Mouse (Mus musculus): ENCODE results near the gene Gm42421. TPM values are rescaled to one million over a fixed set of nuclear protein-coding genes. Genes with fewer than 3 reads are reported as not detected.

The Gm42421 gene
- polyA plus RNA-seq (2012; rRNA removed; ENCODE audit: low replicate concordance), result not detected in 2 replicates

GRCm38 (mm10) chr5:143927875-143928274 is at the start of gene Gm42421:
Gm42421 (plus strand) TSS chr5:143928175.

GRCm38 (mm10) chr5:143897635-143898330 is 30.2 kb upstream of the Gm42421 start, which contains the start of gene Ankrd61:
Ankrd61 (minus strand) TSS chr5:143897685.

GRCm38 (mm10) chr5:143909417-143910400 is 18.3 kb upstream of the Gm42421 start, which contains the start of the genes Aimp2 and Pms2:
Aimp2 (minus strand) TSS chr5:143909847.
Pms2 (plus strand) TSS chr5:143909964.

GRCm38 (mm10) chr5:143932831-143933230 is 4.9 kb downstream of the Gm42421 start, which contains the start of gene Rsph10b:
Rsph10b (plus strand) TSS chr5:143933035.

Other genes starting within 250 kb of the Gm42421 start
- gene Usp42, start 195.9 kb upstream of the Gm42421 start, polyA plus RNA-seq (2012; rRNA removed; ENCODE audit: low replicate concordance), result 4.4 and 5.0 TPM in 2 replicates
- gene Eif2ak1, start 110.4 kb upstream of the Gm42421 start, polyA plus RNA-seq (2012; rRNA removed; ENCODE audit: low replicate concordance), result 14.8 and 31.2 TPM in 2 replicates
- gene Ankrd61, start 30.5 kb upstream of the Gm42421 start, polyA plus RNA-seq (2012; rRNA removed; ENCODE audit: low replicate concordance), result 0.11 TPM in 1 of 2 replicates, not detected in the other
- gene Aimp2, start 18.3 kb upstream of the Gm42421 start, polyA plus RNA-seq (2012; rRNA removed; ENCODE audit: low replicate concordance), result 47.8 and 60.5 TPM in 2 replicates
- gene Pms2, start 18.2 kb upstream of the Gm42421 start, polyA plus RNA-seq (2012; rRNA removed; ENCODE audit: low replicate concordance), result 0.62 and 0.85 TPM in 2 replicates
- gene Rsph10b, start 4.9 kb downstream of the Gm42421 start, polyA plus RNA-seq (2012; rRNA removed; ENCODE audit: low replicate concordance), result not detected in 2 replicates
- gene Ccz1, start 86.7 kb downstream of the Gm42421 start, polyA plus RNA-seq (2012; rRNA removed; ENCODE audit: low replicate concordance), result 3.2 and 4.4 TPM in 2 replicates
- gene Ocm, start 98.5 kb downstream of the Gm42421 start, polyA plus RNA-seq (2012; rRNA removed; ENCODE audit: low replicate concordance), result 0.43 and 3.4 TPM in 2 replicates
- 18.1 and 18.5 TPM in 2 replicates for gene Lmtk2, start 172.3 kb downstream of the Gm42421 start, polyA plus RNA-seq (2012; rRNA removed; ENCODE audit: low replicate concordance)